Mouse (Mus musculus) spleen, adult 2 months (tissue): ENCODE measurements around the gene 4930426L09Rik. TPM values are rescaled to one million over a fixed set of nuclear protein-coding genes. Genes with fewer than 3 reads are reported as not detected.

ENCODE experiments used
- DNase-seq, 2 experiments: peaks; one replicate each; pipeline versions ENCODE4 v3.0.0 to v3.0.0-alpha.2; 2012 to 2021; ENCODE audit warnings: low spot score in 2 of 2, low read depth in 1 of 2
- H3K27ac ChIP-seq: fragments of 200-500 bp; 2 replicates; pipeline ENCODE4 v1.5.1; 2012; ENCODE audit warnings: low read length, inconsistent platforms; ENCODE audit not compliant: insufficient read depth
- H3K27me3 ChIP-seq: fragments of 200-500 bp; 2 replicates; pipeline ENCODE4 v1.6.1; 2012; ENCODE audit warnings: mild to moderate bottlenecking, moderate library complexity, low read length, inconsistent platforms; ENCODE audit not compliant: control insufficient read depth, insufficient read depth
- H3K36me3 ChIP-seq: fragments of 200-500 bp; 2 replicates; pipeline ENCODE4 v1.6.1; 2012; ENCODE audit warnings: mild to moderate bottlenecking, low read length, inconsistent platforms; ENCODE audit not compliant: control insufficient read depth, insufficient read depth
- H3K4me1 ChIP-seq: fragments of 200-500 bp; 2 replicates; pipeline ENCODE4 v1.6.1; 2011; ENCODE audit warnings: inconsistent platforms; ENCODE audit not compliant: control insufficient read depth, insufficient read depth, insufficient read length
- H3K4me3 ChIP-seq: fragments of 200-500 bp; 2 replicates; pipeline ENCODE4 v1.5.1; 2011; ENCODE audit warnings: mild to moderate bottlenecking, inconsistent platforms; ENCODE audit not compliant: insufficient read depth, insufficient read length; ENCODE audit errors: extremely low read depth
- CTCF ChIP-seq: fragments of 200-500 bp; IDR thresholded peaks from 2 replicates; pipeline ENCODE4 v1.5.1; 2011; ENCODE audit warnings: mild to moderate bottlenecking, inconsistent platforms; ENCODE audit not compliant: insufficient read depth, insufficient read length, insufficient replicate concordance; ENCODE audit errors: extremely low read depth
- POLR2A ChIP-seq: fragments of 200-500 bp; IDR thresholded peaks from 2 replicates; pipeline ENCODE4 v1.6.1; 2011; ENCODE audit warnings: low read depth, low read length, inconsistent platforms
- WGBS: fragments of 180-500 bp; shearing (Covaris S2); methylation state at CpG from one replicate; pipeline ENCODE4 v1.1.7; 2018; 5-methylcytosine and 5-hydroxymethylcytosine counted together
- polyA plus RNA-seq: library from polyadenylated mRNA; depleted of rRNA; stranded (reverse); fragments of >200 nt; gene quantifications from 2 replicates; pipeline ENCODE4 v1.2.3, GENCODE M21; 2012

The 4930426L09Rik gene
- polyA plus RNA-seq, 1 experiment: 0.69 TPM

DNA sequence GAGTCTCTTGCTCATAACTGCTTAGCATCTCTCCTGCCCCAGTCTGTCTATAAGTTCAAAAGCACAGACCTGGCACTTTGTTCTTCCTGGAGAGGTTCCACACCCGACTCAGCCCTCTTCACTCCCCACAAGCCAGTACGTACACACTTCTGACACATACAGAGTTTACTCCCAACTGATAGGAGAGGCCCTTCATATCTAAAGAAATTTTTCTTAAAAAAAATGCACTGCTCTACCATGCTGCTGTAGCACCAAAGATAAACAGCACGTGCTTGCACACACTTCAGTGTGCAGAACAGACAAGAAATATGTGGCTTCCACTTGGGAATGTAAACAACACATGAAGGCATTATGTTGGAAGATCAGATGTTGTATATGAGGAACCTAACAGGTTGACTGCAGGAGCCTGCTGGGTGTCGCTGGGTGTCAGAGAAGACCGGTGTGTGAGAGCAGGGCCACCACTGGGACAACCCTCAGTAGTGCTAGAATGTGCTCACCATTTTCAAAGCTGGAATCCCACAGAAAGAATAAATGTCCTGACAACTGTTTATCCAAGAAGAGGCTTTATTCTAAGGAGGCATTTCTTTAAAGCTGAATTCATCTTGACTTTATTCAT, 29.0 kb upstream of the 4930426L09Rik start:
- H3K36me3 ChIP-seq: no peaks in the 10 kb centered on the region
- no peak for DNase-seq
- H3K27ac ChIP-seq: no peak overlapping the region
- H3K4me3 ChIP-seq: no peak overlapping the region
- TF ChIP-seq CTCF (no peak), POLR2A (no peak)
- peaks cover 2% of the 10 kb centered on the region for H3K4me1 ChIP-seq
- H3K27me3 ChIP-seq: no peaks in the 10 kb centered on the region
- 65% methylated on average over 5 of the region's 5 CpGs for WGBS

DNA sequence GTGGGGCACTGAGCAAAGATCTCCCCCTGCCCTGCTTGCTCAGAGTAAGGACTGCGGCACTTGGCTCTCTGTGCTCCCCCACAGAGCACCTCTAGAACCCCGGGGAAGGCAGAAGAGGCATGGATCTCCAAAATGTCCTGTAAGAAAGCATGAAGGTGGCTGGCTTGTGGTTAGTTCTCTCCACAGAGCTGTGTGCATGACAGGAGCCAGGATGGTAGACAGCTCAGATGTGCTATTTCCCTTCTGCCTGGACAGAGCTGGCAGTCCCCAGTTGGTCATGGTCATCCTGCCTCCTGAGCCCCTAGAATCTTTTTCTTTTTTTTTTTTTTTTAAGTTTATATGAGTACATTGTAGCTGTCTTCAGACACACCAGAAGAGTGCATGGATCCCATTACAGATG, 27.7 kb upstream of the 4930426L09Rik start:
- Histone ChIP-seq H3K36me3 (no peaks in the 10 kb centered on the region), H3K27me3 (no peaks in the 10 kb centered on the region), H3K27ac (no peak overlapping the region), H3K4me1 (peaks cover 6% of the 10 kb centered on the region), H3K4me3 (no peak overlapping the region)
- TF ChIP-seq CTCF: no peak
- no peak for TF ChIP-seq POLR2A
- WGBS: 60% methylated on average over 2 of the region's 2 CpGs
- no peak for DNase-seq

DNA sequence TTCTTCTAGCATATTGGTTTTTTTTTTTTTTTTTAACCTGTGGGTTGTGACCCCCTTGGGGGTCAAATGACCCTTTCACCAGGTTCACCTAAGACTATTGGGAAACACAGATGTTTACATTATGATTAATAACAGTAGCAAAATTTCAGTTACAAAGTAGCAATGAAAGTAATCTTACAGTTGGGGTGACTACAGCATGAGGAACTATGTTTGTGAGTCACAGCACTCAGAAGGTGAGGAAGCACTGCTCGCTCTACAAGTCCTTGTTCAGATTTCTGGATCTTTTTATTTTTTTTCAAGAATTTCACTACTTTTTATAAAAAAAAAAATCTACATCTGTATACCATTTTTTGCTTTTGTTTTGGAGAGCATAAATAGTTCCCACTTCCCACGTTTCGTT, 26.6 kb upstream of the 4930426L09Rik start:
- no peak overlapping the region for H3K27ac ChIP-seq
- peaks cover 14% of the 10 kb centered on the region for H3K4me1 ChIP-seq
- no peak for DNase-seq
- 73% methylated on average over 3 of the region's 3 CpGs for WGBS
- H3K36me3 ChIP-seq: no peaks in the 10 kb centered on the region
- no peaks in the 10 kb centered on the region for H3K27me3 ChIP-seq
- no peak for TF ChIP-seq CTCF
- TF ChIP-seq POLR2A: no peak
- no peak overlapping the region for H3K4me3 ChIP-seq

DNA sequence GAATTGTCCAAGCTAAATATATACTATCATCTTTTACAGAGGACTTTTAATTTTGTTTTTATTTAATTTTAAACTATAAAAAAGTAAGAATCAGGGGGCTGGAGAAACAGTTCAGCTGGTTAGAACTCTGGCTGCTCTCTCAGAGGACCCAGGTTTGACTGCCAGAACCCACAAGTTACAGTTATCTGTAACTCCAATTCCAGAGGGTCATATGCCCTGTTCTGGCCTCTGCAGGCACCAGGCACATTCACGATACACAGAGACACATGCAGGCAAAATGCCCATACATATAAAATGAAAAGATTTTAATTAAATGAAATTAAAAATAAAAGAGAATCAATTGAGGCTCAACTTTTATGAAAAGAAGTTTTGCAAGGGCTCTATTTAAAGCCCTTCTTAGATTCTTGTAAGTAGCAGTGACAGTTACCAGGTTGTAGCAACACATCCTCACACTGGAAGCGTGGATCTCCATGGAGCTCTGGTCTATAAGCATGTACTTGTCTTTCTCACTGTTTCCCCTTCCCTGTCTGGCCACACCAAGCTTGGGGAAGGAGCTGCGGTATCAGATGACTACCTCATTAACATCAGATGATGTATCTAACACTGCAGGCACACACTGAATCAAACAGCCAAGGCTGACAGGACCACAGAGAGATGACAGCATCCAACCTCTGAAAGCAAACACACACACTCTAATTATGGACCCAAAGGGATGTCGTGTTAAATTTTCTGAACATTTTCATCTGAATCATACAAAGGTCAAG, 23.1 kb upstream of the 4930426L09Rik start:
- H3K4me1 ChIP-seq: peaks cover 21% of the 10 kb centered on the region
- TF ChIP-seq CTCF: no peak
- 64% methylated on average over 4 of the region's 4 CpGs for WGBS

DNA sequence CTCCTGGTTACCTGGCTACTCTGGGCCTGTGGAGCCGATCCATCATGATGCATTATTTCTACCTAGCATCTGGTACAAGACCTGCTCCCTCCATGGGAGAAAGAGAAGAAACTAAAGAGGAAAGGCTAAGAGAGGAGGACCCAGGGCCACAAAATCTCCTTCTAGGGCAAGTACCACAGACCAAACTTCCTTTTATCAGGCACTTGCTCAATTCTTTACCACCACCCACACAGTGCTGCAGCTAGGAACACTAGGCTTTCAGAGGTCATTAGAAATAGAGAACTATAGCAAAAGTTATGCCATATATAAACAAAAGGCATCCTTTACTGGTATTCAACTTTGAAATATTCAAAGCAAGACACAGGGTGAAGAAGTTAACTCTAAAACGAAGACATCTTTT, 22.0 kb upstream of the 4930426L09Rik start:
- DNase-seq: no peak
- WGBS: 58% methylated on average over 2 of the region's 2 CpGs

More for the DNA sequence above, 23.1 kb upstream of the 4930426L09Rik start:
- Histone ChIP-seq H3K4me3 (no peak overlapping the region), H3K27me3 (no peaks in the 10 kb centered on the region), H3K36me3 (no peaks in the 10 kb centered on the region), H3K27ac (no peak overlapping the region)
- DNase-seq: no peak

DNA sequence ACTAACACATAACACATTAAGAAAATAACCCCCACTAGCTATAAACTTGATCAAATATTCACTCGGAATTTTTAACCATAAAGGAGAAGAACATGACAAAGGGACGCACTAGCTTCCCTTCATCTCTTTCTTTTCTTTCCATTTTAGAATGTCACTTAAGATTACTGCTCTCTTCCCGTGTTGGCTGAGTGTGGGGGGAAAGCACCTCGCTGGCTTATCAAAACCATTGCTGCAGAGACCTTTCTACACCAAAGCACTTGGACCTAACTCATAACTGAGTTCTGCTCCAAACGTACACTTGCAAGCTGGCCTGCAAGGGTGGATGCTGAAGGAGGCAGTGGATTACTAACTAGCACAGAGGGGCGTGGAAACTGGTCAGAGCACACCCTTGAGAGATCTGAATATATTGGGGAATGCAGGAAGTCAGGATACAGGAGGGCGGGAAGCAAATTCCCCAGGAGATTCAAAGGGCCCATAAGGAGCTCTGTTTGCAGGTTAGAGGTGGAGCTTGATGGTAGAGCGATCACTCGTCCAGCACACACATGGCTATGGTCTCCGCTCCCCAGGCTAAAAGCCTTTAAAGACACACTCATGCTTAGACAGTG, 20.8 kb upstream of the 4930426L09Rik start:
- no peaks in the 10 kb centered on the region for H3K27me3 ChIP-seq
- no peak for TF ChIP-seq CTCF
- TF ChIP-seq POLR2A: no peak
- DNase-seq: no peak
- H3K27ac ChIP-seq: no peak overlapping the region
- H3K36me3 ChIP-seq: no peaks in the 10 kb centered on the region
- no peak overlapping the region for H3K4me3 ChIP-seq
- 77% methylated on average over 10 of the region's 10 CpGs for WGBS
- peaks cover 31% of the 10 kb centered on the region for H3K4me1 ChIP-seq

More for the DNA sequence above, 22.0 kb upstream of the 4930426L09Rik start:
- Histone ChIP-seq H3K4me3 (no peak overlapping the region), H3K36me3 (no peaks in the 10 kb centered on the region), H3K27me3 (no peaks in the 10 kb centered on the region), H3K27ac (peak overlapping the region; percentile 37; the same call in 1 of the 2 replicates), H3K4me1 (peaks cover 22% of the 10 kb centered on the region)
- no peak for TF ChIP-seq POLR2A
- no peak for TF ChIP-seq CTCF

DNA sequence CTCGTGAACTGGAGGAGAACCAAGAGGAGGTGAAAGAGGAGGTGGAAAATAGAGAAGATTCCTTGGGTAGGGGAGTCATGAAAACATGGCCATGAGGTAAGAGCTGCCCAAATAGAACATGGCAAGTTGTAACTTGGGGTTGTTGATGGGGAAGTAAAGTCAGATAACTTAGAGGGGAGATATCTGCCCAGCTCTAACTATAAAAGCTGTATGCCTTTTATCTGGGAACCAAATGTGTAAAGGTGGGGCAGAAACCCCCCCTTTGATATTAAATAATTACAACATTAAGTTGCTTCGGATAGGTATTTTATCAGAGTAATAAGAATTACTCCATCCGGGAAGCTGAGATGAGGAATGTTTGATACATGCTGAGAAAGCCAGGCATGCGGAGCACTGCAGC, 19.1 kb upstream of the 4930426L09Rik start:
- Histone ChIP-seq H3K4me3 (no peak overlapping the region), H3K27ac (no peak overlapping the region), H3K36me3 (no peaks in the 10 kb centered on the region), H3K27me3 (no peaks in the 10 kb centered on the region), H3K4me1 (peaks cover 48% of the 10 kb centered on the region)
- TF ChIP-seq POLR2A (no peak), CTCF (no peak)
- 91% methylated on average over 4 of the region's 4 CpGs for WGBS
- no peak for DNase-seq
